8 mouse cellular contexts compared by ENCODE assay signal in genomic region chr1:88705050-88705449, GRCm38 (mm10). TPM values are rescaled to one million over a fixed set of nuclear protein-coding genes. Genes with fewer than 3 reads are reported as not detected.
DNase-seq lines count a peak whose midpoint lies in the region; ATAC-seq lines count a peak whose summit lies in the region.

No protein-coding gene starts in this region.

- no peaks in the 10 kb centered on the region for H3K27me3 ChIP-seq in hindbrain, embryonic 11.5 days (ENCODE audit: control insufficient read depth, insufficient read depth, low read length)
- 0 out of 2 replicates have a peak, but pooled peaks cover 5% of the 10 kb centered on the region for H3K27me3 ChIP-seq in hindbrain, embryonic 13.5 days

- no peak overlapping the region for H3K9ac ChIP-seq in hindbrain, embryonic 11.5 days (ENCODE audit: low read depth, low read length)
- no peak overlapping the region for H3K9ac ChIP-seq in hindbrain, embryonic 13.5 days

- no peak overlapping the region for H3K4me2 ChIP-seq in hindbrain, embryonic 11.5 days (replicated peaks; ENCODE audit: low read depth, low read length)
- H3K4me2 ChIP-seq in hindbrain, embryonic 13.5 days, result no peak overlapping the region

- no peaks in the 10 kb centered on the region for H3K9me3 ChIP-seq in hindbrain, embryonic 11.5 days (ENCODE audit: control insufficient read depth, low read length)
- no peaks in the 10 kb centered on the region for H3K9me3 ChIP-seq in hindbrain, embryonic 13.5 days

- no peak overlapping the region for H3K27ac ChIP-seq in hindbrain, embryonic 11.5 days (ENCODE audit: low read depth, low read length)
- no peak overlapping the region for H3K27ac ChIP-seq in hindbrain, embryonic 13.5 days

- no peak overlapping the region for H3K4me3 ChIP-seq in hindbrain, embryonic 11.5 days (ENCODE audit: low read depth, low read length)
- H3K4me3 ChIP-seq in hindbrain, embryonic 13.5 days, result no peak overlapping the region

- no peak for ATAC-seq in hindbrain, embryonic 11.5 days (ENCODE audit: low FRiP score)
- no peak for ATAC-seq in hindbrain, embryonic 13.5 days (ENCODE audit: low FRiP score)
- 0 out of 2 replicates have a peak, but pooled peaks have one; percentile 15 for ATAC-seq in granulocyte monocyte progenitor cell, adult 5-6 weeks (replicated peaks; ENCODE audit: poor library complexity, severe bottlenecking)

- WGBS in hindbrain, embryonic 11.5 days, result 70% methylated on average over 6 of the region's 6 CpGs
- WGBS in hindbrain, embryonic 13.5 days, result 62% methylated on average over 6 of the region's 6 CpGs

- H3K36me3 ChIP-seq in hindbrain, embryonic 11.5 days (ENCODE audit: control insufficient read depth, insufficient read depth, low read length), result no peaks in the 10 kb centered on the region
- H3K36me3 ChIP-seq in hindbrain, embryonic 13.5 days, result no peaks in the 10 kb centered on the region

- peak; percentile 45 for DNase-seq in hindbrain, embryonic 11.5 days (ENCODE audit: low spot score)
- DNase-seq in CD4-positive, CD25-positive, alpha-beta regulatory T cell, adult 2 months (ENCODE audit: low read depth, low spot score), result peak; percentile 80
- peak; percentile 51 for DNase-seq in adrenal gland, adult 2 months
- peak; percentile 74 for DNase-seq in lung, postnatal 25 days (ENCODE audit: low spot score)
- peak; percentile 76 for DNase-seq in thymus, postnatal 0 days (ENCODE audit: low spot score)
- DNase-seq in left cerebral cortex, adult 18-20 months (ENCODE audit: low spot score in 2 of 2), result no peak

- H3K4me1 ChIP-seq in hindbrain, embryonic 11.5 days (replicated peaks; ENCODE audit: control insufficient read depth, insufficient read depth, low read length), result no peaks in the 10 kb centered on the region
- peaks cover 31% of the 10 kb centered on the region for H3K4me1 ChIP-seq in hindbrain, embryonic 13.5 days (replicated peaks)

RNA-seq across cellular contexts. Expression of gene Arl4c, which starts 3.0 kb away (rescaled TPM):
- 10.4 and 10.9 TPM in 2 replicates for polyA plus RNA-seq in hindbrain, embryonic 11.5 days (2014; fragmentation: Nextera tagmentation; extraction: Ambion mirVana)
- 41.3 and 42.8 TPM in 2 replicates for polyA plus RNA-seq in hindbrain, embryonic 13.5 days (2015; fragmentation: Nextera tagmentation; extraction: Ambion mirVana)
- total RNA-seq in adrenal gland, adult 2 months (2021), result 10 to 100 TPM in 1 of 2 experiments, 1 to 10 TPM in 1; 7.3 to 14.8 TPM
- polyA plus RNA-seq in adrenal gland, adult 2 months (2012; rRNA removed), result 12.3 and 14.3 TPM in 2 replicates
- 3.6 TPM in 2 replicates for total RNA-seq in granulocyte monocyte progenitor cell, adult 5-6 weeks (2014; fragmentation: Nextera tagmentation)
- 3.7 and 4.5 TPM in 2 replicates for total RNA-seq in granulocyte monocyte progenitor cell, adult 5-6 weeks (2017)
- 22.8 and 27.4 TPM in 2 replicates for polyA plus RNA-seq in thymus, postnatal 0 days (2015; fragmentation: Nextera tagmentation; extraction: Ambion mirVana)
- 10 to 100 TPM; 37.8 to 40.1 TPM for total RNA-seq in left cerebral cortex, adult 18-20 months (2021)

Comparison
In these comparisons a context has a peak if more than half of its experiments do, and no peak if none do; other contexts are left out.
1. DNase-seq: peak in hindbrain, embryonic 11.5 days (single experiment), CD4-positive, CD25-positive, alpha-beta regulatory T cell, adult 2 months (single experiment), adrenal gland, adult 2 months (single experiment), lung, postnatal 25 days (single experiment) and thymus, postnatal 0 days (single experiment); none in left cerebral cortex, adult 18-20 months (0 of 2).